Mouse (Mus musculus) naive thymus-derived CD4-positive, alpha-beta T cell, adult 2 months (primary cell): ENCODE data around the gene Slc9a9.

Source experiments
- DNase-seq: peaks from one replicate; pipeline ENCODE4 v3.0.0-alpha.2; 2011; ENCODE audit warnings: low read depth

Slc9a9 gene

GRCm38 (mm10) chr9:94732599-94733287, 63.0 kb downstream of the Slc9a9 start:
- no peak for DNase-seq

GRCm38 (mm10) chr9:94734320-94734719, 64.6 kb downstream of the Slc9a9 start:
- DNase-seq = no peak

GRCm38 (mm10) chr9:94737226-94737625, 67.5 kb downstream of the Slc9a9 start:
- no peak for DNase-seq

GRCm38 (mm10) chr9:94738555-94739427, 69.1 kb downstream of the Slc9a9 start:
- DNase-seq = peak; percentile 82

- no peak for DNase-seq
Measured at GRCm38 (mm10) chr9:94740841-94741240, 71.1 kb downstream of the Slc9a9 start.

GRCm38 (mm10) chr9:94743291-94743690, 73.6 kb downstream of the Slc9a9 start:
- no peak for DNase-seq

GRCm38 (mm10) chr9:94748503-94748902, 78.8 kb downstream of the Slc9a9 start:
- DNase-seq = no peak

- no peak for DNase-seq
Measured at GRCm38 (mm10) chr9:94750187-94750586, 80.5 kb downstream of the Slc9a9 start.

GRCm38 (mm10) chr9:94750935-94751637, 81.4 kb downstream of the Slc9a9 start:
- no peak for DNase-seq

- DNase-seq = no peak
Measured at GRCm38 (mm10) chr9:94751638-94752021, 81.9 kb downstream of the Slc9a9 start.

- DNase-seq = no peak
Measured at GRCm38 (mm10) chr9:94752121-94752520, 82.4 kb downstream of the Slc9a9 start.

GRCm38 (mm10) chr9:94759904-94760303, 90.2 kb downstream of the Slc9a9 start:
- DNase-seq = no peak

- DNase-seq = no peak
Measured at GRCm38 (mm10) chr9:94768114-94768513, 98.4 kb downstream of the Slc9a9 start.

- no peak for DNase-seq
Measured at GRCm38 (mm10) chr9:94768524-94768923, 98.8 kb downstream of the Slc9a9 start.

GRCm38 (mm10) chr9:94773357-94773756, 103.6 kb downstream of the Slc9a9 start:
- no peak for DNase-seq

- DNase-seq = no peak
Measured at GRCm38 (mm10) chr9:94788261-94788660, 118.6 kb downstream of the Slc9a9 start.

- DNase-seq = no peak
Measured at GRCm38 (mm10) chr9:94790966-94791365, 121.3 kb downstream of the Slc9a9 start.

- no peak for DNase-seq
Measured at GRCm38 (mm10) chr9:94803073-94803472, 133.4 kb downstream of the Slc9a9 start.

- no peak for DNase-seq
Measured at GRCm38 (mm10) chr9:94805506-94805905, 135.8 kb downstream of the Slc9a9 start.

- no peak for DNase-seq
Measured at GRCm38 (mm10) chr9:94815518-94815917, 145.8 kb downstream of the Slc9a9 start.

GRCm38 (mm10) chr9:94821268-94821667, 151.6 kb downstream of the Slc9a9 start:
- DNase-seq = no peak

GRCm38 (mm10) chr9:94833836-94834235, 164.1 kb downstream of the Slc9a9 start:
- no peak for DNase-seq

- no peak for DNase-seq
Measured at GRCm38 (mm10) chr9:94837384-94837783, 167.7 kb downstream of the Slc9a9 start.
